Mouse (Mus musculus): ENCODE results near the gene Snx30.

Snx30 gene
- long read RNA-seq, experiment 1, full-length matches to known transcripts, result 4 of 7 reads
- long read RNA-seq, experiment 1, partial matches to known transcripts, result 2 of 7 reads
- long read RNA-seq, experiment 1, other reads (novel, unspliced or antisense), result 1 of 7 reads
- long read RNA-seq, experiment 2, full-length matches to known transcripts, result 2 of 4 reads
- long read RNA-seq, experiment 2, partial matches to known transcripts, result 1 of 4 reads
- long read RNA-seq, experiment 2, other reads (novel, unspliced or antisense), result 1 of 4 reads

- intact Hi-C loops (cut with DNase I), result loop anchor here (5.0 kb wide), 1 partner anchor 47 kb away; no protein-coding TSS in a partner anchor
Observed at GRCm38 (mm10) chr4:59805181-59805967, at the start of gene Snx30. Gene Snx30, plus strand, starts transcription at chr4:59805840.

GRCm38 (mm10) chr4:59756332-59757082, 49.1 kb upstream of the Snx30 start:
- intact Hi-C loops (cut with DNase I), result no loop called here

- intact Hi-C loops (cut with DNase I), result no loop called here
Observed at GRCm38 (mm10) chr4:59757452-59758435, 47.9 kb upstream of the Snx30 start.

- intact Hi-C loops (cut with DNase I), result no loop called here
Observed at GRCm38 (mm10) chr4:59760016-59760415, 45.6 kb upstream of the Snx30 start.

- intact Hi-C loops (cut with DNase I), result no loop called here
Observed at GRCm38 (mm10) chr4:59760636-59761364, 44.8 kb upstream of the Snx30 start.

GRCm38 (mm10) chr4:59761365-59761729, 44.3 kb upstream of the Snx30 start:
- intact Hi-C loops (cut with DNase I), result no loop called here

GRCm38 (mm10) chr4:59764950-59765349, 40.7 kb upstream of the Snx30 start:
- intact Hi-C loops (cut with DNase I), result no loop called here

- intact Hi-C loops (cut with DNase I), result no loop called here
Observed at GRCm38 (mm10) chr4:59765385-59766005, 40.1 kb upstream of the Snx30 start.

- intact Hi-C loops (cut with DNase I), result no loop called here
Observed at GRCm38 (mm10) chr4:59767717-59768116, 37.9 kb upstream of the Snx30 start.

GRCm38 (mm10) chr4:59772171-59772879, 33.3 kb upstream of the Snx30 start:
- intact Hi-C loops (cut with DNase I), result no loop called here

GRCm38 (mm10) chr4:59777828-59778227, 27.8 kb upstream of the Snx30 start:
- intact Hi-C loops (cut with DNase I), result no loop called here

GRCm38 (mm10) chr4:59780568-59780967, 25.1 kb upstream of the Snx30 start:
- intact Hi-C loops (cut with DNase I), result no loop called here

- intact Hi-C loops (cut with DNase I), result loop anchor here (2.0 kb wide), 1 partner anchor 168 kb away; no protein-coding TSS in a partner anchor
Observed at GRCm38 (mm10) chr4:59782853-59783684, 22.6 kb upstream of the Snx30 start.

GRCm38 (mm10) chr4:59783685-59784279, 21.9 kb upstream of the Snx30 start:
- intact Hi-C loops (cut with DNase I), result loop anchor here (2.0 kb wide), 1 partner anchor 169 kb away; no protein-coding TSS in a partner anchor

- intact Hi-C loops (cut with DNase I), result loop anchor here (5.0 kb wide), 1 partner anchor 142 kb away; no protein-coding TSS in a partner anchor
Observed at GRCm38 (mm10) chr4:59785412-59785811, 20.2 kb upstream of the Snx30 start.

GRCm38 (mm10) chr4:59786661-59787060, 19.0 kb upstream of the Snx30 start:
- intact Hi-C loops (cut with DNase I), result loop anchor here (2.0 to 5.0 kb wide), 3 partner anchors 64 to 141 kb away; no protein-coding TSS in a partner anchor

GRCm38 (mm10) chr4:59787126-59787525, 18.5 kb upstream of the Snx30 start:
- intact Hi-C loops (cut with DNase I), result loop anchor here (2.0 to 5.0 kb wide), 3 partner anchors 64 to 140 kb away; no protein-coding TSS in a partner anchor

Measured in adrenal gland (tissue).